Comparison of ENCODE assay signal across 8 mouse cellular contexts in genomic region chr11:117626557-117626956, GRCm38 (mm10). TPM values are rescaled to one million over a fixed set of nuclear protein-coding genes. Genes with fewer than 3 reads are reported as not detected.
DNase-seq lines count a peak whose midpoint lies in the region; ATAC-seq and TF ChIP-seq lines count a peak whose summit lies in the region.
"Had no signal": no experiment of that assay in that cellular context is flagged by ENCODE, and none has a peak within 500 bp of the region (broad histone marks: within the 10 kb centered on the region; RNA-seq: fewer than 3 reads in every experiment).

No protein-coding gene starts in this region.

- no peaks in the 10 kb centered on the region for H3K9me3 ChIP-seq in embryonic facial prominence, embryonic 15.5 days (replicated peaks)
- no peaks in the 10 kb centered on the region for H3K9me3 ChIP-seq in neural tube, embryonic 13.5 days

- no peak for DNase-seq in layer of hippocampus, adult 2 months (ENCODE audit: low spot score in 2 of 2)
- no peak for DNase-seq in layer of hippocampus, postnatal 10 days (ENCODE audit: low spot score in 2 of 2)
- peak; percentile 36 to 44 for DNase-seq in kidney, adult 8-10 months
- DNase-seq in spleen, postnatal 36 days (ENCODE audit: low spot score in 2 of 2), result no peak
- DNase-seq in embryo, embryonic 10 days (ENCODE audit: low spot score), result no peak
- DNase-seq: lung, embryonic 14.5 days had no signal

- H3K27ac ChIP-seq in layer of hippocampus, adult 2 months, result peak overlapping the region; percentile 92
- 0 out of 2 replicates have a peak overlapping the region, but pooled peaks have one; percentile 18 for H3K27ac ChIP-seq in embryonic facial prominence, embryonic 15.5 days (replicated peaks)
- H3K27ac ChIP-seq in neural tube, embryonic 13.5 days (replicated peaks), result peak overlapping the region; percentile 94

- 53% methylated on average over 6 of the region's 6 CpGs for WGBS in embryonic facial prominence, embryonic 15.5 days
- 57% methylated on average over 6 of the region's 6 CpGs for WGBS in neural tube, embryonic 13.5 days

- no peak for TF ChIP-seq CTCF in layer of hippocampus, adult 2 months (conservative IDR thresholded peaks at IDR 0.05)

- no peaks in the 10 kb centered on the region for H3K27me3 ChIP-seq in embryonic facial prominence, embryonic 15.5 days
- no peaks in the 10 kb centered on the region; the same call in 1 of the 2 replicates for H3K27me3 ChIP-seq in neural tube, embryonic 13.5 days

- H3K4me2 ChIP-seq in embryonic facial prominence, embryonic 15.5 days (replicated peaks), result no peak overlapping the region
- no peak overlapping the region for H3K4me2 ChIP-seq in neural tube, embryonic 13.5 days
- H3K4me2 ChIP-seq: lung, embryonic 14.5 days had no signal

- no peak for ATAC-seq in embryonic facial prominence, embryonic 15.5 days (ENCODE audit: insufficient number of reproducible peaks, low FRiP score, low TSS enrichment, low read depth)
- 0 out of 2 replicates have a peak, but pooled peaks have one; percentile 12 for ATAC-seq in neural tube, embryonic 13.5 days (ENCODE audit: low read depth)

- H3K4me1 ChIP-seq in embryonic facial prominence, embryonic 15.5 days, result peaks cover 26% of the 10 kb centered on the region
- peaks cover 35% of the 10 kb centered on the region for H3K4me1 ChIP-seq in neural tube, embryonic 13.5 days (replicated peaks)

- no peak overlapping the region; the same call in 1 of the 2 replicates for H3K4me3 ChIP-seq in layer of hippocampus, adult 2 months
- no peak overlapping the region for H3K4me3 ChIP-seq in embryonic facial prominence, embryonic 15.5 days (replicated peaks)
- no peak overlapping the region for H3K4me3 ChIP-seq in neural tube, embryonic 13.5 days

- no peak overlapping the region for H3K9ac ChIP-seq in embryonic facial prominence, embryonic 15.5 days
- peak overlapping the region; percentile 62 for H3K9ac ChIP-seq in neural tube, embryonic 13.5 days
- H3K9ac ChIP-seq: lung, embryonic 14.5 days had no signal

- no peaks in the 10 kb centered on the region for H3K36me3 ChIP-seq in embryonic facial prominence, embryonic 15.5 days
- no peaks in the 10 kb centered on the region for H3K36me3 ChIP-seq in neural tube, embryonic 13.5 days

RNA-seq across cellular contexts. Expression of gene Tnrc6c, which starts 27.5 kb away (rescaled TPM):
- total RNA-seq in layer of hippocampus, adult 2 months (2021), result 10 to 100 TPM; 74.7 to 82.1 TPM
- 10 to 100 TPM; 70.1 to 70.4 TPM for total RNA-seq in layer of hippocampus, postnatal 10 days (2021)
- 17.1 and 17.3 TPM in 2 replicates for polyA plus RNA-seq in embryonic facial prominence, embryonic 15.5 days (2015; fragmentation: Nextera tagmentation; extraction: Ambion mirVana)
- 24.9 and 26.5 TPM in 2 replicates for polyA plus RNA-seq in neural tube, embryonic 13.5 days (2015; fragmentation: Nextera tagmentation; extraction: Ambion mirVana)

Comparison
In these comparisons a context has a peak if more than half of its experiments do, and no peak if none do; other contexts are left out.
1. DNase-seq: peak in kidney, adult 8-10 months (2 of 2); none in layer of hippocampus, adult 2 months (0 of 2), layer of hippocampus, postnatal 10 days (0 of 2), spleen, postnatal 36 days (0 of 2) and embryo, embryonic 10 days (single experiment).
2. H3K27ac ChIP-seq: peak in every context shown above with its lines; median percentile 94 in neural tube, embryonic 13.5 days; 92 in layer of hippocampus, adult 2 months; 18 in embryonic facial prominence, embryonic 15.5 days.